ENCODE assay signal across 10 mouse cellular contexts in the genomic region with DNA sequence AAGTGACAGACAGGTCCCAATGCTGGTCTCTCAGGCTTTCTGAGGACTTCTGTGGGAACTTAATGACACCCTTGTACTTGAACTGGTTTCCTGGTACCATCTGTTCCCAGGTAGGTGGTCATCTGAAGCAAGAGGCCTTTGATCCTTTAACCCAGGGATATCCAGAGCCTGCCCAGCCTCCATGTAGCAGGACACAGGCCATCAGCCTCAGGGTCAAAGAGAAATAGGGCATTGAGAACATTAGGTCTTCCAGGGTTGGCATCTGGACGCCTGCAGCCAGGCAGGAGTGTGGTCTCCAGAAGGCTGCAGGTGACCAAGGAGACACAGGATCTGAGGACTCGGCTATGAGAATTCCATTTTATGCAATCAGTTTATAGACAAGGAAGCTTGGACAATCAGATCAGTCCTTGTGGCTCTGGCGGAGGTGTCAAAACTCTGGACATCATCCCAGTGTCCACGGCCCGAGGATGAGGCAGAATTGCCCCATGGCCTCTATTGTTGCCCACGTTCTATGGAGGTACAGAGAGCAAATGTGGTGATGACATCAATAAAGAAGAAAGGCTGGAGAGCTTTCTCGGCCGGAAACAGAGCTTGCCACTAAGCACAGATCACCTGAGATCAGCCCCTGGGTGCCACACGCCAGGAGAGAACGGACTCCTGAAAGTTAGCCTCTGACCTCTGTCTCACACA. TPM values are rescaled to one million over a fixed set of nuclear protein-coding genes. Genes with fewer than 3 reads are reported as not detected.
"Had no signal": no experiment of that assay in that cellular context is flagged by ENCODE, and none has a peak within 500 bp of the region (broad histone marks: within the 10 kb centered on the region; RNA-seq: fewer than 3 reads in every experiment).

No protein-coding gene starts in this region.

- H3K4me3 ChIP-seq: intestine, embryonic 15.5 days; left cerebral cortex, adult 2 months; limb, embryonic 10.5 days; liver, embryonic 13.5 days; lung, embryonic 15.5 days; midbrain, embryonic 12.5 days had no signal

- DNase-seq: liver, embryonic 13.5 days; liver, postnatal 0 days; lung, postnatal 14 days; right cerebral cortex, postnatal 14 days had no signal

- H3K27ac ChIP-seq: intestine, embryonic 15.5 days; left cerebral cortex, adult 2 months; limb, embryonic 10.5 days; liver, embryonic 13.5 days; lung, embryonic 15.5 days; midbrain, embryonic 12.5 days had no signal

RNA-seq across cellular contexts. Expression of a gene that starts 6.2 kb away (rescaled TPM):
- total RNA-seq: megakaryocyte progenitor cell, adult 5-6 weeks had no signal
- polyA plus RNA-seq: liver, embryonic 13.5 days had no signal
